Mouse (Mus musculus) myocyte (in vitro differentiated cells): ENCODE results near the gene Tdrkh.

Experiments
- MAX ChIP-seq: IDR thresholded peaks from one replicate; pipeline ENCODE4 v1.6.1; 2011; ENCODE audit warnings: low read depth, mild to moderate bottlenecking, control low read depth
- POLR2A ChIP-seq: IDR thresholded peaks from one replicate; pipeline ENCODE4 v1.6.1; 2011; ENCODE audit warnings: low read depth, mild to moderate bottlenecking, control low read depth, moderate library complexity; ENCODE audit not compliant: insufficient read length
- REST ChIP-seq: IDR thresholded peaks from one replicate; pipeline ENCODE4 v1.6.1; 2011; ENCODE audit warnings: mild to moderate bottlenecking, control low read depth, moderate library complexity; ENCODE audit not compliant: insufficient read depth, insufficient read length
- USF1 ChIP-seq: IDR thresholded peaks from one replicate; pipeline ENCODE4 v1.6.1; 2011; ENCODE audit warnings: low read depth, mild to moderate bottlenecking, control low read depth, moderate library complexity

DNA sequence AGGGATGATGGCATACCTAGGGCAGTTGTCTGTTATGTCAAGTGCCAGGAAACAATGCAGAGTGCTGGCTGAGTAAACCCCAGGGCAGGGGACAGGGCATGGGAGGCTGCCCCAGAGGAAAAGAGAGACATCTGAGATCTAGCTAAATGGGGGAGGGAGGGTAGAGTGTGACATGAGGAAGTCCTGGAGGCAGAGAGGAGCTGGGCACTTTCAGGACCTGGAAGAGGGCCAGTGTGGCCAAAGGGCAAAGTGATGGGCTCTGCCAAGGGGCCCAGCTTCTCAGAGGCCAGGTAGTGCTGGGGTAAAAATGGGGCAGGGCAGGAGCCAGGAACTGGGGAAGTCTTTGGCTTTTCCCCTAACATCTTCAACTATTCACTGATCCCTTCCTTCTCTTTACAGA is 38.4 kb upstream of the Tdrkh start:
- TF ChIP-seq POLR2A (no peak), REST (no peak), MAX (no peak), USF1 (no peak)
